Mouse (Mus musculus): ENCODE measurements around the gene Aspdh.

Gene Aspdh

GRCm38 (mm10) chr7:44465111-44465510 is at the start of gene Aspdh:
TSS of gene Aspdh (plus strand) at chr7:44465391.
- peak; percentile 47 to 56 for DNase-seq (ENCODE audit: low spot score in 2 of 2)

- peak; percentile 42 to 53 for DNase-seq (ENCODE audit: low spot score in 2 of 2)
These were observed 37.5 kb upstream of the Aspdh start for GRCm38 (mm10) chr7:44427666-44428065.

GRCm38 (mm10) chr7:44428171-44428950 is 36.8 kb upstream of the Aspdh start:
- peak; percentile 82 to 89 for DNase-seq (ENCODE audit: low spot score in 2 of 2)

GRCm38 (mm10) chr7:44428968-44429521 is 36.1 kb upstream of the Aspdh start, which contains the start of gene Lrrc4b:
TSS of gene Lrrc4b (plus strand) at chr7:44429018.
- DNase-seq (ENCODE audit: low spot score in 2 of 2): peak; percentile 93 to 94

- DNase-seq (ENCODE audit: low spot score in 2 of 2): peak; percentile 82
These were observed 35.4 kb upstream of the Aspdh start for GRCm38 (mm10) chr7:44429534-44430488.

- DNase-seq (ENCODE audit: low spot score in 2 of 2): no peak
These were observed 32.6 kb upstream of the Aspdh start for GRCm38 (mm10) chr7:44432550-44432949.

GRCm38 (mm10) chr7:44433371-44433770 is 31.8 kb upstream of the Aspdh start:
- peak; percentile 53 to 72 for DNase-seq (ENCODE audit: low spot score in 2 of 2)

GRCm38 (mm10) chr7:44434089-44434488 is 31.1 kb upstream of the Aspdh start:
- DNase-seq (ENCODE audit: low spot score in 2 of 2): no peak

- no peak for DNase-seq (ENCODE audit: low spot score in 2 of 2)
These were observed 29.4 kb upstream of the Aspdh start for GRCm38 (mm10) chr7:44435796-44436195.

GRCm38 (mm10) chr7:44436267-44436666 is 28.9 kb upstream of the Aspdh start:
- DNase-seq (ENCODE audit: low spot score in 2 of 2): no peak

- no peak for DNase-seq (ENCODE audit: low spot score in 2 of 2)
These were observed 28.0 kb upstream of the Aspdh start for GRCm38 (mm10) chr7:44437188-44437587.

GRCm38 (mm10) chr7:44437933-44438332 is 27.3 kb upstream of the Aspdh start:
- DNase-seq (ENCODE audit: low spot score in 2 of 2): no peak

GRCm38 (mm10) chr7:44439696-44440095 is 25.5 kb upstream of the Aspdh start:
- DNase-seq (ENCODE audit: low spot score in 2 of 2): no peak

GRCm38 (mm10) chr7:44440479-44440878 is 24.7 kb upstream of the Aspdh start:
- no peak for DNase-seq (ENCODE audit: low spot score in 2 of 2)

GRCm38 (mm10) chr7:44441180-44441579 is 24.0 kb upstream of the Aspdh start:
- DNase-seq (ENCODE audit: low spot score in 2 of 2): no peak

GRCm38 (mm10) chr7:44441648-44442109 is 23.5 kb upstream of the Aspdh start:
- DNase-seq (ENCODE audit: low spot score in 2 of 2): peak; percentile 84 to 90

- peak; percentile 72 to 81 for DNase-seq (ENCODE audit: low spot score in 2 of 2)
These were observed 22.8 kb upstream of the Aspdh start for GRCm38 (mm10) chr7:44442407-44442821.

GRCm38 (mm10) chr7:44443268-44444173 is 21.7 kb upstream of the Aspdh start:
- peak; percentile 67 to 77 for DNase-seq (ENCODE audit: low spot score in 2 of 2)

- DNase-seq (ENCODE audit: low spot score in 2 of 2): peak in 1 of 2 experiments; percentile 58
These were observed 20.2 kb upstream of the Aspdh start for GRCm38 (mm10) chr7:44444886-44445527.

- peak in 1 of 2 experiments; percentile 41 for DNase-seq (ENCODE audit: low spot score in 2 of 2)
These were observed 19.7 kb upstream of the Aspdh start for GRCm38 (mm10) chr7:44445528-44445923.

Measured in right cerebral cortex, postnatal 10 days (tissue).